Mouse (Mus musculus): Measurements from ENCODE around the gene Wdr49. TPM values are rescaled to one million over a fixed set of nuclear protein-coding genes. Genes with fewer than 3 reads are reported as not detected.

Wdr49 gene
- polyA plus RNA-seq, 1 experiment from 2014 or later, result not detected

GRCm38 (mm10) chr3:75498961-75499960 lies 17.3 kb upstream of the Wdr49 start:
- no peak overlapping the region for H3K4me3 ChIP-seq (ENCODE audit: low read depth, low read length)
- peak; percentile 92 for ATAC-seq (ENCODE audit: low FRiP score, low TSS enrichment)

GRCm38 (mm10) chr3:75492913-75493312 lies 11.0 kb upstream of the Wdr49 start:
- no peak for TF ChIP-seq EP300 (optimal IDR thresholded peaks at IDR 0.05)
- no peak for TF ChIP-seq CTCF (IDR thresholded peaks at IDR 0.05; ENCODE audit: low read depth)
- no peaks in the 10 kb centered on the region for H3K9me3 ChIP-seq (ENCODE audit: control insufficient read depth, low read length)
- 59% methylated on average over 3 of the region's 3 CpGs for WGBS
- no peaks in the 10 kb centered on the region for H3K36me3 ChIP-seq (ENCODE audit: control insufficient read depth, insufficient read depth, low read length)
- H3K9ac ChIP-seq (ENCODE audit: low read length), result no peak overlapping the region
- no peak overlapping the region for H3K4me3 ChIP-seq (ENCODE audit: low read depth, low read length)
- H3K4me2 ChIP-seq (replicated peaks; ENCODE audit: low read depth), result no peak overlapping the region
- no peak overlapping the region for H3K27ac ChIP-seq (replicated peaks)
- H3K27me3 ChIP-seq (ENCODE audit: control insufficient read depth, insufficient read depth, low read length), result no peaks in the 10 kb centered on the region
- no peaks in the 10 kb centered on the region for H3K4me1 ChIP-seq (replicated peaks; ENCODE audit: control insufficient read depth, insufficient read depth)
- DNase-seq (ENCODE audit: low spot score) (no peak), ATAC-seq (ENCODE audit: low FRiP score, low TSS enrichment) (no peak)

More at GRCm38 (mm10) chr3:75498961-75499960, 17.3 kb upstream of the Wdr49 start:
- no peaks in the 10 kb centered on the region for H3K36me3 ChIP-seq (ENCODE audit: control insufficient read depth, insufficient read depth, low read length)
- no peaks in the 10 kb centered on the region for H3K27me3 ChIP-seq (ENCODE audit: control insufficient read depth, insufficient read depth, low read length)
- H3K4me2 ChIP-seq (replicated peaks; ENCODE audit: low read depth), result no peak overlapping the region
- whole genome bisulfite sequencing, result 69% methylated on average over 7 of the region's 7 CpGs
- H3K27ac ChIP-seq (replicated peaks), result no peak overlapping the region
- DNase-seq (ENCODE audit: low spot score), result no peak
- no peaks in the 10 kb centered on the region for H3K4me1 ChIP-seq (replicated peaks; ENCODE audit: control insufficient read depth, insufficient read depth)
- H3K9me3 ChIP-seq (ENCODE audit: control insufficient read depth, low read length), result no peaks in the 10 kb centered on the region
- TF ChIP-seq CTCF (IDR thresholded peaks at IDR 0.05; ENCODE audit: low read depth) (no peak), EP300 (optimal IDR thresholded peaks at IDR 0.05) (no peak)
- no peak overlapping the region for H3K9ac ChIP-seq (ENCODE audit: low read length)

- TF ChIP-seq CTCF (IDR thresholded peaks at IDR 0.05; ENCODE audit: low read depth) (no peak), EP300 (optimal IDR thresholded peaks at IDR 0.05) (no peak)
- Histone ChIP-seq H3K36me3 (ENCODE audit: control insufficient read depth, insufficient read depth, low read length) (no peaks in the 10 kb centered on the region), H3K4me1 (replicated peaks; ENCODE audit: control insufficient read depth, insufficient read depth) (no peaks in the 10 kb centered on the region), H3K27me3 (ENCODE audit: control insufficient read depth, insufficient read depth, low read length) (no peaks in the 10 kb centered on the region), H3K9me3 (ENCODE audit: control insufficient read depth, low read length) (no peaks in the 10 kb centered on the region), H3K4me3 (ENCODE audit: low read depth, low read length) (no peak overlapping the region), H3K9ac (ENCODE audit: low read length) (no peak overlapping the region), H3K27ac (replicated peaks) (no peak overlapping the region), H3K4me2 (replicated peaks; ENCODE audit: low read depth) (no peak overlapping the region)
- 50% methylated on average over 7 of the region's 7 CpGs for WGBS
- DNase-seq (ENCODE audit: low spot score) (no peak), ATAC-seq (ENCODE audit: low FRiP score, low TSS enrichment) (no peak)
These were observed 6.8 kb downstream of the Wdr49 start for GRCm38 (mm10) chr3:75475106-75475505.

GRCm38 (mm10) chr3:75474657-75475056 lies 7.3 kb downstream of the Wdr49 start:
- ATAC-seq (ENCODE audit: low FRiP score, low TSS enrichment) (no peak), DNase-seq (ENCODE audit: low spot score) (no peak)
- H3K4me2 ChIP-seq (replicated peaks; ENCODE audit: low read depth), result no peak overlapping the region
- H3K4me1 ChIP-seq (replicated peaks; ENCODE audit: control insufficient read depth, insufficient read depth), result no peaks in the 10 kb centered on the region
- 74% methylated on average over 7 of the region's 7 CpGs for WGBS
- no peaks in the 10 kb centered on the region for H3K9me3 ChIP-seq (ENCODE audit: control insufficient read depth, low read length)
- no peaks in the 10 kb centered on the region for H3K36me3 ChIP-seq (ENCODE audit: control insufficient read depth, insufficient read depth, low read length)
- no peak overlapping the region for H3K4me3 ChIP-seq (ENCODE audit: low read depth, low read length)
- TF ChIP-seq EP300 (optimal IDR thresholded peaks at IDR 0.05) (no peak), CTCF (IDR thresholded peaks at IDR 0.05; ENCODE audit: low read depth) (no peak)
- no peak overlapping the region for H3K9ac ChIP-seq (ENCODE audit: low read length)
- H3K27me3 ChIP-seq (ENCODE audit: control insufficient read depth, insufficient read depth, low read length), result no peaks in the 10 kb centered on the region
- H3K27ac ChIP-seq (replicated peaks), result no peak overlapping the region

- Histone ChIP-seq H3K9ac (ENCODE audit: low read length) (no peak overlapping the region), H3K27me3 (ENCODE audit: control insufficient read depth, insufficient read depth, low read length) (no peaks in the 10 kb centered on the region), H3K4me3 (ENCODE audit: low read depth, low read length) (no peak overlapping the region), H3K27ac (replicated peaks) (no peak overlapping the region), H3K36me3 (ENCODE audit: control insufficient read depth, insufficient read depth, low read length) (no peaks in the 10 kb centered on the region), H3K4me1 (replicated peaks; ENCODE audit: control insufficient read depth, insufficient read depth) (no peaks in the 10 kb centered on the region), H3K4me2 (replicated peaks; ENCODE audit: low read depth) (no peak overlapping the region), H3K9me3 (ENCODE audit: control insufficient read depth, low read length) (no peaks in the 10 kb centered on the region)
- 80% methylated on average over 7 of the region's 7 CpGs for WGBS
- no peak for TF ChIP-seq CTCF (IDR thresholded peaks at IDR 0.05; ENCODE audit: low read depth)
- TF ChIP-seq EP300 (optimal IDR thresholded peaks at IDR 0.05), result no peak
- ATAC-seq (ENCODE audit: low FRiP score, low TSS enrichment) (no peak), DNase-seq (ENCODE audit: low spot score) (no peak)
These were observed 13.8 kb downstream of the Wdr49 start for GRCm38 (mm10) chr3:75468154-75468553.

- Histone ChIP-seq H3K9me3 (ENCODE audit: control insufficient read depth, low read length) (no peaks in the 10 kb centered on the region), H3K27ac (replicated peaks) (no peak overlapping the region), H3K4me3 (ENCODE audit: low read depth, low read length) (no peak overlapping the region), H3K36me3 (ENCODE audit: control insufficient read depth, insufficient read depth, low read length) (no peaks in the 10 kb centered on the region), H3K4me1 (replicated peaks; ENCODE audit: control insufficient read depth, insufficient read depth) (no peaks in the 10 kb centered on the region), H3K9ac (ENCODE audit: low read length) (no peak overlapping the region), H3K4me2 (replicated peaks; ENCODE audit: low read depth) (no peak overlapping the region), H3K27me3 (ENCODE audit: control insufficient read depth, insufficient read depth, low read length) (no peaks in the 10 kb centered on the region)
- 77% methylated on average over 4 of the region's 4 CpGs for WGBS
- no peak for ATAC-seq (ENCODE audit: low FRiP score, low TSS enrichment)
- TF ChIP-seq EP300 (optimal IDR thresholded peaks at IDR 0.05) (no peak), CTCF (IDR thresholded peaks at IDR 0.05; ENCODE audit: low read depth) (no peak)
- DNase-seq (ENCODE audit: low spot score), result no peak
These were observed 51.3 kb downstream of the Wdr49 start for GRCm38 (mm10) chr3:75430564-75431181.

Data from stomach, postnatal 0 days (tissue).